Mouse (Mus musculus): ENCODE measurements around the gene Dao.
A peak's percentile ranks its signal among the peaks of the same experiment; 100 is the strongest.

Dao gene

DNA sequence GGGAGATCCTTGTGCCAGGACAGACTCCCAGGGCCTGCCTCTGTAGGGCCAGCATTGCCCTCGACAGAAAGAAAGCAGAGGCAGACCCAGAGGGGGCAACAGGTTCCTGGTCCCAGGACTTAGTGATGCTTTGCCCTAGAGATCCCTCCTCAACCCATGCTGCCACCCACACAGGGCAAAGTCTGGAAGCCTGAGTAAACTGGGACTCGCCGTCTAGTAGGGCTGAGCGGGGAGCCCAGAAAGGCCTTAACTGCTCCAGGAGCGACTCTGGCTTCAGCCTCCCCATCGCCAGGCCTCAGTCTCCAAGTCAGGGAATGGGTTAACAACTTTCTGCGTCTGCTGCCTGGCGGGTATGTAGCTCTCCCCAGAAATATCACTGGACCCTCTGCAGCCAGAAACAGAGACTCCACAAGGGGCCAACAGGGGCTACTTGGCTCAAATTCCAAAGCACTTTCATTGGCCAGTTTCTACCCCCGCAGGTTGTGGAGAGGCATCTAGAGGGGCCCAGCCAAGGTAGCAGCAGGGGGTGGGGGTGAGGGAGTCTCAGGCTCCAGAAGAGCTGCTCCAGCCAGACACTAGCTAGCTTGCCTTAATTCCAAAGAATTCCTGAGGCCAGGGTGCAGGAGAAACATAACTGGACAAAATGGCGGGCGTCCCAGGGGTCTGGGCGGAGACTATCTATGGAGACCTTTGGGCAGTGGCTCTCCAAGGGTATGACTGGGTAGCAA is 23.9 kb downstream of the Dao start:
- DNase-seq (ENCODE audit: low spot score in 2 of 2), result no peak

DNA sequence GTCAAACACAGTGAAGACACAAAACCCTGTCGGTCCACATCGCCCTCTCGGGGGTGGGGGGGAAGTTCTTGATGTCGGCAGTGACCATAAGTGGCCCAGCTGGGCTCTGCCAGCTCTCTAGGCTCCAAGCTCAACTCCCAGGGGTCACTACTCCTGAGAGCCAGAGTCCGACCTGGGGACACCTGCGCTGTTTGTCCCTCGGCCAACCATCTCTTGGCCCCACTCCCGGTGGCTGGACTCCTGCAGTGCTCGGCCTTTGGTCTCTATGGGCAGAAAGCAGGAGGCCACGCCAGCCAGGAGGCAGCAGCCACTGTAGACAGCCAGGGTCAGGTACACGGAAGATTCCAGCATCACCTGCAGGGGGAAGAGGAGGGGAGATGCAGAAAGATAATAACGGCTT is 24.6 kb downstream of the Dao start:
- no peak for DNase-seq (ENCODE audit: low spot score in 2 of 2)

DNA sequence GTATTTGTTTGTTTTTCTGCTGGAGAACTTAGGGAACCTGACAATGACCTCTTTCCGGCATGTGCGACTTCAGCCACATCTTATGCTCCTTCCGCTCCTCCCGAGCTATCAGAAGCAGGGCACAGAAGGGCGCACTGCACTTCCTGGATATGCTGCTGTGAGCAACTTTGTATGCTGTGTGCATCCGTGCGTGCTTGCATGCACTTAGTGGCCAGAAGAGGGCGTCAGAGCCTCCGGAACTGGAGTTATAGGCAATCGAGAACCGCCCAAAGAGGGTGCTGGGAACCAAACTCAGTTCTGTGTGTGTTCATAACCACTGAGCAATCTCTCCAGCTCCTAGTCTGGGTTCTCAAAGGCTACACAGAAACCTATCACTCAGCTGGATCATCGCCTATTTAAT is 27.1 kb downstream of the Dao start:
- no peak for DNase-seq (ENCODE audit: low spot score in 2 of 2)

DNA sequence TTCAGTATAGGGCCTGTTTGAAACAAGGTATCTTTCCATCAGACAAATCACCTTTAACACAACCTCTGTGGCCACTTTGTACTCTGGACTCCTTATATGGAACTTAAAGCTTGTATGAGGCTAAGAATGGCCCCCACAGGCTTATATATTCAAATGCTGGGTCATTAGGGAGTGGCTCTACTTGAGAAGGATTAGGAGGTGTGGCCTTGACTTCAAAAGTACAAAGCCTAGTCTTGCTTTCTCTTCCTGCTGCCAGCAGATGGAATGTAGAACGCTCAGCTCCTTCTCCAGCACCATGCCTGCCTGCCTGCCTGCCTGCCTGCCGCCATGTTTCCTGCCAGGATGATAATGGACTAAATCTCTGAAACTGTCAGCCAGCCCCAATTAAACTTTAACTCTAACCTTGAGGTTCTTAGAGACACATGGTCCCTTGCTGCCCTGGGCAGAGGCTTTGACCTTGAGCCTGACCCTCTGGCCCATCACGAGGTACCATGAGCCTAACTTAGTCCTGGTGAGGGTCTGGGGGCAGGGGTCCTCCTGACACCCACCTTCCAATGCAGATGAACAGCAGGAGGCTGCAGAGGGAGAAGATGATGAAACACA is 28.8 kb downstream of the Dao start:
- no peak for DNase-seq (ENCODE audit: low spot score in 2 of 2)

DNA sequence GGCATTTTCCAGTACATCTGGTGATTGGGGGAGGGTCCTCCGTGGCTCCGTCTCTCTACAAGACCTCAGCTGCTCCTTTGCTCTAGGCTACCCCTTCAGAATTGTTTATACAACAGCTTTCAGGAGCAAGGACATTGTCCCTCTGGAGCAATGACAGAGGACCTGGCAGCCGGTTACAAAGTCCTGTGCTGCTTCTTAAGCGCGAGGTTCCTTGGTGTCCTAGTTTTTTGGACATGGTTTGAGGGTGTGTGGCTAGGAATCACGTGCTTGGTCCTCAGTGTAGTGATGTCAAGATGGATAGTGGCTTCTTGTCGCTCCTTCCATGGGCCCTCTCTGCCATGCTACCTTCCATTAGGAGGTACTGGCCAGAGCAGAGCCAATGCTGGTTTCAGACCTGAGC is 30.9 kb downstream of the Dao start:
- no peak for DNase-seq (ENCODE audit: low spot score in 2 of 2)

DNA sequence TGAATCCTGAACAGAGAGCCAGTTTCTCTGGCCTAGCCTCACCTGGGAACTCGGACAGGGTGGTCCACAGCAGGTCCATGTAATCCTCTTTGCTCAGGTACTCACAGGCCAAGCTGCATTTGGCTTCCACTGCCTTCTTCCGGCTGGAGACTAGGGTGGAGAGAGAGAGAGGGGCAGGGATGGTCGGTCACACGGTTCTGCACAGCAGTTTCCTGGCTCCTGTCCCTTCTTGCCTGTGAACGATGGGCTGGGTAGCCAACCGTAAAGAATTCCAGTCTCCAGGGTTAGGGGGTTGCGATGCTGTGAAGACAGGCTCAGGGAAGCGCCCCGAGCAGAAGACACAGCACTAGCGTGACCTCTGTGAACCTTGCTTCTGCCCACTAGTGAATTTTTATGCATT is 31.6 kb downstream of the Dao start:
- DNase-seq (ENCODE audit: low spot score in 2 of 2), result no peak

DNA sequence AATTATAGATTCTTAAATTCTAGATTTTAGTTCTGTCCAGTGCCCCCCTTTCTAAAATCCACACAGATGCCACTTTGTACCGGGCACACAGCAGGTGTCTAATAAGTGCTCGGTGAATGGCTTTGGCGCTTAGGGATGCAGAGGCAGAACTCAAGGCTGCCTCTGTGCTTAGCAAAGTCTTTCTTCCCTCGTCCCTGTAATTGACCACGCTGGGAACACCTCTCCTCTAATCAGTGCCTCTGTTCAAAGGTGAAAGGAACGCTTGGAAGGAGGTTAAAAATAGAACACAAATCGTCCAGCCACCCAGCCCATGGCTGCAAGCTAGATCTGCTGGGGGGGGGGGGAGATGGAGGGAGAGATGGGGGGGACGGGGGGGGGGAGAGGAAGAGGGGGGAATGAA is 37.0 kb downstream of the Dao start:
- DNase-seq (ENCODE audit: low spot score in 2 of 2), result no peak

DNA sequence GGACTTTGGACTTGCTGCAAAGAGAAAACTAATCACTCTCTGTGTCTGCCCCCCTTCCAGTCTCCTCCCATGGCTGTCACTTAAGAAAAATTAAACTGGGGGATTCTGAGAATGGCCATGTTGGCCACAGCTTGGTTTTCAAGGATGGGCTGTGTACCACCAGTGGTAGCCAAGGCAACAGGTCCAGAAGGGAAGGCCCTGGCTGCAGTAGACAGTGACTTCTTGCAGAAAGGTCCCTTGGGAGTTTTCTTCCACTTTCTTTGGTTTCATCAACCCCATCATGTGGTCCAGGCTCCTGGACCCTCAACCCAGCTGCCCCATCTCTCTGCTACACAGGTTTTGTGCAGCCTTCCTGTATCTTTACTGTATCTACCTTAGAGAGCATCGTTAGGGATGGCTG is 37.4 kb downstream of the Dao start:
- DNase-seq (ENCODE audit: low spot score in 2 of 2), result no peak

DNA sequence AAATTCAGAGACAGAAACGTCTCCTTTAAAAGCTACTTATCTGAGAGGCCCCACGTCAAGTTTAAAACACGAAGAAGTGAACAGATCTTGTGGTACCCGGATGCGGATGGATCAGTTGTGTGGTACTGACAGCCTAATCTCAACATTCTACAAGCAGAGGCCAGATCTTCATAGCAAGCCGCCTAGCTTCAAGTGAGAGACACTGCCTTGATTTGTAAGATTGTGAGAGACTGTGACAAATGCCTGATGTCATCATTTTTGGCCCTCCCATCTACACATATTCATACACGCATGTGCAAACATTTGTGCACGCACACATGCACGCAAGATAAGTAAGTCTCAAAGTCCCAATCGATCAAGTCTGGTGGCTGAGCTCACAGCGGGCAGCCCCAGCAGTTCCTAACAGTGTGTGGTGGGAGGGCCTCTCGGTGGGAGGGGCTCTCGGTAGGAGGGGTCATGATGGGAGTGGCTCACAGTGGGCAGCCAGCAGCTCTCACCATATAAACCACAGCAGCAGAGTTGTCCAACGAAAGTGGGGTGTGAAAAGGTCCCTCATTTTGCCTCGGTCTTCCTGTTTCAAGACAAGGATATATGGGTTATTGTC is 37.9 kb downstream of the Dao start:
- peak in 1 of 2 experiments; percentile 13 for DNase-seq (ENCODE audit: low spot score in 2 of 2)

DNA sequence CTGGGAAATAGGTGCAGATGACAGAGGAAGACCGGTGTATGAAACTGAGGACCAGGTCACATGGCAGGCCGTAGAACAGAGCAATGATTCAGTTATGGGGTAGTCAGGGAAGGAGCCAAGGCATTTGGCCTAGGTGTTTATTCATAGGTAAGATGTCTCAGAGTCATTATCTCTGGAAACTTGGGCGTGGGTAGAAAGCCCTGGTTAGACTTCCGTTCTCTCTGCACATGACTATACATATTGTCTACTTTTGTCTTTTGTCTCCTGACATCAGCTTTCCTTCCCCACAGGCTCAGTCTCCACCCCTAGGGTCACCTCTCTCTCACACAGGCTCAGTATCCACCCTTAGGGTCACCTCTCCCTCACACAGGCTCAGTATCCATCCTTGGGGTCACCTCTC is 40.3 kb downstream of the Dao start:
- no peak for DNase-seq (ENCODE audit: low spot score in 2 of 2)

DNA sequence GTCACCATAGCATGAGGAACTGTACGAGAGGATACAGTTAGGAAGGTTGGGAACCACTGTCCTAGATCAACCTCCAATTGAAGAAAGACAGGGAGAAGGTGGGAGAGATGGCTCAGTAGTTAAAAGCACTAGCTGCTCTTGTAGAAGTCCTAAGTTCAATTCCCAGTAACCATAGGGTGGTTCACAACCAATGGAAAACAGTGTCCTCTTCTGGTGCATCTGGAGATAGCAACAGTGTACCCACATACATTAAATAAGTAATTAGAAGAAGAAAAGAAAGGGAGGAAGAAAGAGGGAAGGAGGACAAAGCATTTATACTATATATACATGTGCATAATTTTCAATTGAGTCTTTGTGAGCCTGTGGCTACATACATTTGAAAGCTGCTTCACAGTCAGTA is 41.6 kb downstream of the Dao start:
- DNase-seq (ENCODE audit: low spot score in 2 of 2), result no peak

DNA sequence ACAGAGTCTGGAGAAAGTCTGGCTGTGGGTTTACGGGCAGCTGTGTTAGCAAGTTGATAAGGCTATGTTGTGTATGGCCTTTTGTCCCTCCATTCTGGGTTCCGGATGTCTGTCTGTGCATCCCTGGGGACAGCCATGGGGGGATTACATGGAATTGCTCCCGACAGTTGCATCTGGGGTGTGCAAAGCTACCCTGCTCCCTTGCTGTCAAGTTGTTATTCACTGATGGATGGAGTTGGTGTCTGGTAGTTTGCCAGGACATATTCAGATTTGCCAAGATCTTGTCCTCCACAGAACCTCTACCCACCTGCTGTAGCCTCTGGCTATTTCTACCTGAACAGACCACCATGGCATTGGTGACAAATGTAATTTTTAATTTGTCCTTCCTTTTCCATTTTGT is 42.6 kb downstream of the Dao start:
- no peak for DNase-seq (ENCODE audit: low spot score in 2 of 2)

DNA sequence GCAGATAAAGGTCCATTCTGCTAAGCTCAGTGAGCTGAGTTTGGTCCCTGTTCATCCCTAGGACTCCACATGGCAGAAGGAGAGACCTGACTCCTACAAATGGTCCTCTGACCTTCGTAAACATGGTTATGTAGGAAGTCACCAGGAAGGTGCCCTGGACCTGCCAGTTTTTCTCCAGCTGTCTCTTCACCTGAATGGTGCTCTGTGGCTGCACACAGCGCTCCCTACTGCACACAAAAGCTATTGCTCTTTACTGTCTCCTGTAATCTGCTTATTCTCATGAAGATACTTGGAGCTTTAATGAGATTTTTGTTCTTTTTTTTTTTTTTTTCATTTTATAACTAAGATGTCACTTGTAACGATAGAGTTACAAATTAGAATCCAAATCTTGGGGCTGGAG is 43.1 kb downstream of the Dao start:
- DNase-seq (ENCODE audit: low spot score in 2 of 2), result no peak

DNA sequence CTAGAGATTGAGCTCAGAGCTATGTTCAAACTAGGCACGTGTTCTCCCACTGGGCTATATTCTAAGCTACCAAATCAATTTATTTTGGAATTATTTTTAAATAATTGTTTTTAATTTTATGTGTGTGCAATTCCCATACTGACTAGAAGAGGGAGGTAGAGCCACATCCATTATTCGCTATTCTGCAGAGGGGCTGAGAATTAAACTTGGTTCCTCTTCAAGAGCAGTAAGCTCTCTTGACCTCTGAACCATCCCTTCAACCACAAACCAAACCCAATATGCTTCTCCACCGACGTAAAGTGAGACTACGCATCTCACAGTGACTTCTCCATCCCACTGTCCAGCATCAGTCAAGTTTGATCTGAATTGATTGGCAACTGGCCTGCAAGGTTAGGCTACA is 43.7 kb downstream of the Dao start:
- DNase-seq (ENCODE audit: low spot score in 2 of 2), result no peak

DNA sequence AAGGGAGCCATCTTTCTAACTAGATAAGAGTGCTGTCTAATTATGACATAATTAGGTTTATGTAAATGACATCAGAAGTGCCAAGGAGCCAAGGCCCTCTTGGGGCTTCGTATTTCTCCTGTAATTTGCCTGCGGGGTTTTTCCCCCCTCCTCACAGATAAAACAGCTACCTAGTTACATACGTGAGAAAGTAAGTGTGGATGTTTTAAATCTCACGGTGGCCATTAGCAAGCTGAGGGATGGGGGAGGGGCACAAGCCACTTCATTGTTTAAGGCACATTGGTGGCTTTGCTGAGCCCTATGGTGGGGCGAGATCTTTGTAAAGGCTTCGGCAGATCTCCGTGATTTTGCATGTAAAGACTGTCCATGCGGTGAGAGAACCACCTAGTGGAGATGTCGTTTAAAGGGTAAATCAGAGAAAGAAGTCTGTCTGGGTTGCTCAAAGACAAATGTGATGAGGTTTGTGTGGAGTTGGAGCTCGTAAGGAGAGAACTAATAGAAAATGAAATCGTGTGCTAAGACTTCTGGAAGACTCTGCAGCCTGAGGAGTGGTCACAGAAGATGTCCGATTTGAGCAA is 45.3 kb downstream of the Dao start:
- DNase-seq (ENCODE audit: low spot score in 2 of 2), result no peak

DNA sequence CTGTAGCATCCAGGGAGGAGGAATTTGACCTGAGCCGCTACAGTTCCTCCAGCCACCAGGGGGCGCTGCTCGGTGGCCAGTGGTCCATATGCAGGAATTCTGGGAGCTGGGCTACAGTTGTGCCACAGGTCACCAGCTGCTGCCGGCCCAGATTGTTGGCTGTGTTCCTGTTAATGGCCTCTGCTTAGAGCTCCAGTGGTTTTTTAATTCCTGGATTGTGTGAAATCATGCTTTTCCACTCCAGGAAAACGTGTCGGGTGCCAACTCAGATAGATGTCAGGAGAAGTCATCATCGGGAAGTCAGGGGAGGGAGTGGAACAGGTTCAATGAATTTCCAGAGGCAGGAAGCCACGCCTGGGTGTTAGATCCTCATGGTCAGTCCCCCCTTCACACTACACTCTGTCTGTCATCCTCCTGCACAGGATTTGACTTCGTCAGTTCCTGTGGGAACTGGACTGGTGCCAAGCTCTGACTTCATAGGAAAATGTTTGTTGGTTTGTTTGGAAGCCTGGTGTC is 48.8 kb downstream of the Dao start:
- peak; percentile 26 to 61 for DNase-seq (ENCODE audit: low spot score in 2 of 2)

DNA sequence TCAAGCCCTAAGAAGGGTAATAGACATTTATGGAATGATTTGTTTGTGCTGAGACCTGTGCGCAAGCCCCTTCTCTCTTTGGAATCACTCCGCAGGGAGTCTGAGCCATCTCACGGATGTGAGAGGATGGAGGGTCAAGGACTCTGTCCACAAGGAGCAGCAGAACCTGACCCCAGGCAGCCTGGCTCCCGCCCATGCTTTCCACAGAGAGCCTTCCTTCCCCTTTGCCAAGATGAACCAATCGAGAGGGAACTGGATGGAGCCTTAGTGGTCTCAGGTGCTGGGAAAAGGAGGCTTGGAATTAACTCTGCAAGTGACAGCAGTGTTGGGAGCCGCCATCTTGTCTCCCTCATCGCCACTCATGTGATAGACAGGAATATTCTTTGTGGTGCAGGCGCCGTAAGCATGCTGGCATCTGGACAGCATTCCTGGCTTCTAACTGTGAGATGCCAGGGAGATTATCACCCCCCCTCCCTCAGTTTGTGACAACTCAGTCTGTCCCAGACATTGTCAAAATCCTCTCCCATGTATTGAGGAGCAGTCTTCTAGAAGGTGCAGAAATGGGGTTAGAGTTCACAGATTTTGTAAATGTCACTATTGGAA is 53.7 kb downstream of the Dao start:
- no peak for DNase-seq (ENCODE audit: low spot score in 2 of 2)

DNA sequence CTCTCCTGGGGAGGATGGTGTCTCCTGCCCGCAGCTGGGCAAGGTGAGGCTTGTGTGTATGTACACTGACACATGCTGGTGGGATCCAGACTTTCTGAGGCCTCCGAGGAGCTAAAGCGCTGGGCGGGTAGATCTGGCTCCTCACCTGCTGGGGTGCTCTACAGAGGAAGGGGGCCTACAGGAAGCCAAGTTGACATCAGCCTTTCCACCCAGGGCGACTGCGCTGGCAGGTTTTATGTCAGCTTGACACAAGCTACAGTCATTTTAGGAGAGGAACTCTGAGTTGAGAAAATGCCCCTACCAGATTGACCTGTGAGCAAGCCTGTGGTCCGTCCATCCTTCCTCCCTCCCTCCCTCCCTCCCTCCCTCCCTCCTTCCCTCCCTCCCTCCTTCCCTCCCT is 58.2 kb downstream of the Dao start:
- no peak for DNase-seq (ENCODE audit: low spot score in 2 of 2)

DNA sequence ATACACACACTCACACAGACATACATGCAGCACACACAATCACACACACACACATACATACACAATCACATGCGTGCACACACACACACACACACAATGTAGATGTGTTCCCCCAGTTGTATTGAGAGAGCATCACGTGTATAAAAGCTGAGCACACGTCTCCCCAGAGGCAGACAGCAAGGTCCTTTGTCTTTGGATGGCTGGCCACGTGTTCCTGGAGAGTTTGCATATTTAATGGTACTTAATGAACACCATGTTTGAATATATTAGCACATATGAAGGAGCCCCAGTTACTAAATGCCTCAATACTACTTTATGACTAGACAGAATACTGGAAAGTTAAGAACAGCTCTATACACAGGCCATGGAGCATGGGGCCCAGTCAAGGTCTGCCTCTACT is 60.5 kb downstream of the Dao start:
- no peak for DNase-seq (ENCODE audit: low spot score in 2 of 2)

DNA sequence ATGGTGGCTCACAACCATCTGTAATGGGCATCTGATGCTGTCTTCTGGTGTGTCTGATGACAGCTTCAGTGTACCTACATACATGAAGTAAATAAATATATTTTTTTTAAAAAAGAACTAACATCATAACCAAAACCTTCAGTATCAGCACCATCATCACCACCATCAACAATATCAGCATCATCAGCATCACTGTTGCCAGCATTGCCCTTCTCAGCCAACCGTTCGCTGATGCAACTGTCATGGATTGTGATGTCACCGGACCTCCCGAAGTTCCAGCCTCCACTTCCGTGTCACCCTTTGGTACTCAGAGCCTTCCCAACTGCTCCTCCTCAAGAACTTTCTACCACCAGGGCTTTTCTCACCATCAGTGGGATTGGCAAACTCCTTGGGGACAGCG is 61.7 kb downstream of the Dao start, which contains the start of gene Usp30:
Gene Usp30 (plus strand): TSS at position 301 of the 400 bp plus-strand sequence.
- no peak for DNase-seq (ENCODE audit: low spot score in 2 of 2)

DNA sequence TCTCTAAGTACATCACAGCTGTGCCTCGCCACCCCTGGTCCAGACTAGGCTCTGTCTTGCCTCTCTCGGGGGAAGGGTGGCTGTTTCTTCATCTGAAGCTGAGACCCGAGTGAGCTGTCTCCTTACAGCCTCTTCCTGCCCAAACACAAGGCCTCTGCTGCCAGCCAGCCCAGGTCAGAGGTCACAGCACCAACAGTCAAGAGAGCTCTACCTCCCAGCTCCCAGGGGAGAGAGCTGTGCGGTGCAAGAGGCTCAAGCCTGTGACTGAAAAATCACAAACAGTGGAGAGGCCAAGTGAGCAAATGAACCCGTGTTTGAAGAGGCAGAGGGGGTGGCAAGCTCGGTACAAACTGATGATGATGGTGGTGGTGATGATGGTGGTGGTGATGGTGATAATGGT is 63.1 kb downstream of the Dao start:
- DNase-seq (ENCODE audit: low spot score in 2 of 2), result no peak

DNA sequence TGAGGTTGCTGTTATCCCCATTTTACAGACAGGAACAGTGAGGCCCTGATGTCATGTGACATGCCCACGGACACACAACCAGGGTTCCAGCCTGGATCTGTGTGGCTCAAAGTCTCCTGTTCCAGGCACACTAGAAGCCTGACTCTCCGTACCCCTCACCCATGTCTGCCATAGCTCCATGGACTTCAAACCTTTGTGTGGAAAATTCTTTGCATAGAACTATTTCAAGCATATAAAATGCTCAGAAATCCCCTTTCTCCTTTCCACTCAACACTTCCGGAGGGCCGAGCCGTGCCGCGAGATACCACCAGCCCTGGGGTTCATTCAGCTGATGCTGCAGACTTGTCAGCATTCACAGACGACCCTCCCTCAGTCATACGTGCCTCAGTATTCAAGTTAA is 64.0 kb downstream of the Dao start:
- DNase-seq (ENCODE audit: low spot score in 2 of 2), result no peak

Data from urinary bladder, postnatal 36 days (tissue).